Mouse (Mus musculus) CH12F3 (cell line): ENCODE data around the gene Zmat3.

Source experiments
- in situ Hi-C: fragments of 300-500 bp; cut with MboI; formaldehyde crosslinking; loops from 2 replicates; pipeline ENCODE4 v1.14.3; 2020; ENCODE audit warnings: low sequenced_read_pairs

The Zmat3 gene

GRCm38 (mm10) chr3:32372470-32372869, 6.7 kb upstream of the Zmat3 start:
- in situ Hi-C loops, result no loop called here

- in situ Hi-C loops, result no loop called here
These were observed 6.1 kb upstream of the Zmat3 start for GRCm38 (mm10) chr3:32371957-32372356.

GRCm38 (mm10) chr3:32367516-32367915, 1.7 kb upstream of the Zmat3 start:
- in situ Hi-C loops, result no loop called here

GRCm38 (mm10) chr3:32366246-32366734, 476 bp upstream of the Zmat3 start:
- in situ Hi-C loops, result no loop called here

GRCm38 (mm10) chr3:32364841-32365545, 821 bp downstream of the Zmat3 start:
- in situ Hi-C loops, result no loop called here

GRCm38 (mm10) chr3:32364195-32364594, 1.6 kb downstream of the Zmat3 start:
- in situ Hi-C loops, result no loop called here

GRCm38 (mm10) chr3:32361221-32361620, 4.6 kb downstream of the Zmat3 start:
- in situ Hi-C loops, result no loop called here

- in situ Hi-C loops, result loop anchor here (5.0 to 25.0 kb wide), 2 partner anchors 154 to 339 kb away; no protein-coding TSS in a partner anchor
These were observed 17.9 kb downstream of the Zmat3 start for GRCm38 (mm10) chr3:32347881-32348280.

- in situ Hi-C loops, result loop anchor here (5.0 to 25.0 kb wide), 2 partner anchors 157 to 342 kb away; no protein-coding TSS in a partner anchor
These were observed 20.6 kb downstream of the Zmat3 start for GRCm38 (mm10) chr3:32345249-32345648.

GRCm38 (mm10) chr3:32344825-32345224, 21.0 kb downstream of the Zmat3 start:
- in situ Hi-C loops, result loop anchor here (5.0 to 25.0 kb wide), 2 partner anchors 157 to 342 kb away; no protein-coding TSS in a partner anchor

- in situ Hi-C loops, result loop anchor here (25.0 kb wide), 1 partner anchor 344 kb away; no protein-coding TSS in a partner anchor
These were observed 22.4 kb downstream of the Zmat3 start for GRCm38 (mm10) chr3:32343371-32343770.

- in situ Hi-C loops, result loop anchor here (25.0 kb wide), 1 partner anchor 346 kb away; no protein-coding TSS in a partner anchor
These were observed 24.4 kb downstream of the Zmat3 start for GRCm38 (mm10) chr3:32341434-32341833.

GRCm38 (mm10) chr3:32338231-32338630, 27.6 kb downstream of the Zmat3 start:
- in situ Hi-C loops, result loop anchor here (25.0 kb wide), 1 partner anchor 349 kb away; no protein-coding TSS in a partner anchor

- in situ Hi-C loops, result loop anchor here (25.0 kb wide), 1 partner anchor 350 kb away; no protein-coding TSS in a partner anchor
These were observed 28.0 kb downstream of the Zmat3 start for GRCm38 (mm10) chr3:32337770-32338169.

GRCm38 (mm10) chr3:32334901-32335300, 30.9 kb downstream of the Zmat3 start:
- in situ Hi-C loops, result loop anchor here (25.0 kb wide), 1 partner anchor 352 kb away; no protein-coding TSS in a partner anchor

- in situ Hi-C loops, result loop anchor here (25.0 kb wide), 1 partner anchor 354 kb away; no protein-coding TSS in a partner anchor
These were observed 32.2 kb downstream of the Zmat3 start for GRCm38 (mm10) chr3:32333456-32334086.

GRCm38 (mm10) chr3:32317901-32318416, 47.9 kb downstream of the Zmat3 start:
- in situ Hi-C loops, result loop anchor here (5.0 kb wide), 1 partner anchor 526 kb away; no protein-coding TSS in a partner anchor

- in situ Hi-C loops, result loop anchor here (5.0 kb wide), 1 partner anchor 525 kb away; no protein-coding TSS in a partner anchor
These were observed 48.5 kb downstream of the Zmat3 start for GRCm38 (mm10) chr3:32317165-32317900.

- in situ Hi-C loops, result loop anchor here (5.0 kb wide), 1 partner anchor 522 kb away; no protein-coding TSS in a partner anchor
These were observed 51.1 kb downstream of the Zmat3 start for GRCm38 (mm10) chr3:32314746-32315145.

GRCm38 (mm10) chr3:32304171-32304570, 61.6 kb downstream of the Zmat3 start:
- in situ Hi-C loops, result no loop called here
